Mouse (Mus musculus) macrophage (primary cell): Measurements from ENCODE around the gene Slc37a4. TPM values are rescaled to one million over a fixed set of nuclear protein-coding genes. Genes with fewer than 3 reads are reported as not detected.
"Not testable (repeated sequence)": the region's sequence is repeated elsewhere in the genome, so short reads cannot be mapped to it uniquely, and the experiment has no call there.

Source experiments
- H3K27ac ChIP-seq: fragments of 350-480 bp; formaldehyde crosslinking; 2 replicates; pipeline ENCODE4 v1.9.0; 2021
- H3K36me3 ChIP-seq: fragments of 350-480 bp; formaldehyde crosslinking; 2 replicates; pipeline ENCODE4 v1.9.0; 2021; ENCODE audit errors: inconsistent target
- H3K4me3 ChIP-seq: fragments of 350-480 bp; formaldehyde crosslinking; 2 replicates; pipeline ENCODE4 v1.9.0; 2021; ENCODE audit errors: inconsistent target
- H3K79me2 ChIP-seq: fragments of 350-480 bp; formaldehyde crosslinking; 2 replicates; pipeline ENCODE4 v1.9.0; 2021; ENCODE audit errors: inconsistent target
- WGBS: methylation state at CpG from one replicate; pipeline ENCODE4 v1.1.7; 2026; ENCODE audit warnings: inconsistent platforms; ENCODE audit not compliant: missing documents; 5-methylcytosine and 5-hydroxymethylcytosine counted together
- polyA plus RNA-seq: library from polyadenylated mRNA; stranded (reverse); fragments of 250-400 nt; gene quantifications from 3 replicates; pipeline ENCODE4 v1.2.4, GENCODE M21; 2018; ENCODE audit warnings: inconsistent platforms

Slc37a4 gene
- polyA plus RNA-seq, 1 experiment from 2014 or later = 4.7 TPM

GRCm38 (mm10) chr9:44435747-44436146 lies 39.1 kb downstream of the Slc37a4 start:
- Histone ChIP-seq H3K4me3 (no peak overlapping the region), H3K79me2 (no peaks in the 10 kb centered on the region), H3K36me3 (no peaks in the 10 kb centered on the region), H3K27ac (no peak overlapping the region)
- 3% methylated on average over 6 of the region's 6 CpGs for WGBS

GRCm38 (mm10) chr9:44440961-44441360 lies 44.3 kb downstream of the Slc37a4 start, which contains the start of gene Foxr1:
TSS of gene Foxr1 (minus strand) at chr9:44441136.
- Histone ChIP-seq H3K79me2 (no peaks in the 10 kb centered on the region), H3K4me3 (no peak within 1 kb of the TSS), H3K36me3 (no peaks in the 10 kb centered on the region), H3K27ac (no peak within 1 kb of the TSS)
- WGBS = 93% methylated on average over 19 of the region's 19 CpGs

- not testable (repeated sequence) for H3K4me3 ChIP-seq, H3K79me2 ChIP-seq, H3K27ac ChIP-seq, H3K36me3 ChIP-seq
- WGBS = 83% methylated on average over 7 of the region's 7 CpGs
These were observed 47.9 kb downstream of the Slc37a4 start for GRCm38 (mm10) chr9:44444402-44445025.

- Histone ChIP-seq H3K4me3 (no peak overlapping the region), H3K27ac (no peak overlapping the region), H3K36me3 (no peaks in the 10 kb centered on the region), H3K79me2 (no peaks in the 10 kb centered on the region)
These were observed 53.7 kb downstream of the Slc37a4 start for GRCm38 (mm10) chr9:44450387-44450786.

Other genes with a start within 250 kb of the Slc37a4 start
- 37.9 to 51.2 TPM (median 42.7 TPM) in 3 replicates for gene Cbl, start 162.8 kb upstream of the Slc37a4 start, polyA plus RNA-seq
- gene Ccdc153, start 156.2 kb upstream of the Slc37a4 start, polyA plus RNA-seq = not detected in 3 replicates
- gene Pdzd3, start 145.4 kb upstream of the Slc37a4 start, polyA plus RNA-seq = not detected in 3 replicates
- 3.3 to 8.7 TPM (median 6.8 TPM) in 3 replicates for gene Nlrx1, start 128.3 kb upstream of the Slc37a4 start, polyA plus RNA-seq
- not detected in 3 replicates for gene Abcg4, start 108.2 kb upstream of the Slc37a4 start, polyA plus RNA-seq
- gene Hinfp, start 91.2 kb upstream of the Slc37a4 start, polyA plus RNA-seq = 5.9 to 13.1 TPM (median 6.2 TPM) in 3 replicates
- gene C2cd2l, start 76.6 kb upstream of the Slc37a4 start, polyA plus RNA-seq = 17.1 to 41.1 TPM (median 22.0 TPM) in 3 replicates
- 30.6 to 40.7 TPM (median 36.3 TPM) in 3 replicates for gene Dpagt1, start 70.8 kb upstream of the Slc37a4 start, polyA plus RNA-seq
- 7.9 to 22.2 TPM (median 12.3 TPM) in 3 replicates for gene H2afx, start 62.2 kb upstream of the Slc37a4 start, polyA plus RNA-seq
- 22.5 to 38.8 TPM (median 27.1 TPM) in 3 replicates for gene Hmbs, start 52.6 kb upstream of the Slc37a4 start, polyA plus RNA-seq
- gene Vps11, start 35.2 kb upstream of the Slc37a4 start, polyA plus RNA-seq = 37.9 to 56.3 TPM (median 40.2 TPM) in 3 replicates
- 49.0 to 86.2 TPM (median 57.6 TPM) in 3 replicates for gene Hyou1, start 17.4 kb upstream of the Slc37a4 start, polyA plus RNA-seq
- gene Rps25, start 10.3 kb downstream of the Slc37a4 start, polyA plus RNA-seq = 1,052 to 1,678 TPM (median 1,580 TPM) in 3 replicates
- gene Trappc4, start 10.7 kb downstream of the Slc37a4 start, polyA plus RNA-seq = 45.6 to 95.6 TPM (median 69.5 TPM) in 3 replicates
- gene Ccdc84, start 21.7 kb downstream of the Slc37a4 start, polyA plus RNA-seq = 10.3 to 20.3 TPM (median 11.3 TPM) in 3 replicates
- gene Foxr1, start 44.3 kb downstream of the Slc37a4 start, polyA plus RNA-seq = not detected in 3 replicates
- not detected in 3 replicates for gene Upk2, start 58.1 kb downstream of the Slc37a4 start, polyA plus RNA-seq
- 5.3 to 6.6 TPM (median 6.0 TPM) in 3 replicates for gene Bcl9l, start 86.0 kb downstream of the Slc37a4 start, polyA plus RNA-seq
- gene Cxcr5, start 165.0 kb downstream of the Slc37a4 start, polyA plus RNA-seq = 0.09 TPM in 1 of 3 replicates, not detected in the others
- 72.2 to 89.3 TPM (median 77.9 TPM) in 3 replicates for gene Ddx6, start 208.0 kb downstream of the Slc37a4 start, polyA plus RNA-seq